Mouse (Mus musculus) spleen, embryonic (tissue): ENCODE results near the gene Adgrd1.
"Not testable (repeated sequence)": the region's sequence is repeated elsewhere in the genome, so short reads cannot be mapped to it uniquely, and the experiment has no call there.

Source experiments
- CTCF ChIA-PET: fragments of 350-600 bp; sonication (Branson Sonifier 250); formaldehyde crosslinking; loops from one replicate; lab custom pipeline; 2022; lab: Charles Lee

The Adgrd1 gene

DNA sequence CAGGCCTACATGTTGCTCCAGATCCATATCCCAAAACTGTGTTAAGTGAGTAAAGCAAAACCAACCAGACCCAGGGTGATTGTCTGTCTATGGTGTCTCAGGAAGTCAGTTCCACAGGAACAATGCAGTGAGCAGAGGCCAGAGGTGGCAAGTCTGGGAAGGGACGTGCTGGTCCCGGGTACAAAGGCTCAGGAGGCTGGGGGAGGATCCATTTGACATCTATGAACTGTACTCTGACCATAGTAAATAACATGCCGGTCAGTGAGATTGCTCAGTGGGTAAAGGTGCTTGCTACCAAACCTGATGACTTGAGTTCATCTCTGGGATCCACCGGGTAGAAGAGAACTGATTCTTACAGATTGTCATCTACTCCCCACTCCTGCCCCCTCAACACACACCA, 3.4 kb upstream of the Adgrd1 start:
- CTCF ChIA-PET, result no interaction called here

DNA sequence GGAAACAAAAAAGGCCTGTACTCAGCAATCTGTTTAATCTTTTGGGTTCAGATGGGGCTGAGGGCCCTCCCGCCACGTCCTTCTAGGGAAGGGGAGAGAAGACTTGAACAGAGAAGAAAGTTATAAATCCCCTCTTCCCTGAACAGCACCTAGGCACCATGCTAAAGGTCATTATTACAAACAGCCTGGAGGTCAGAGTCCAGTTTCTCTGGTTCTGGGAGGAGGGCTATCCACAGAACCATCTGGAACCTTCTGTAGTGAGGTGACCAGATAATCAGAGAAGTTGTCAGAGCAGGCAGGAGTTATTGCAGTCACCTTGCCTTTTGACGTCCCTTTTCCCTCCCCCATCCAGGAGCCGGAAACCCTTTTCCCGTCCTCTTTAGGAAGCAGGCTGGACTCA, 2.3 kb upstream of the Adgrd1 start:
- CTCF ChIA-PET, result no interaction called here

DNA sequence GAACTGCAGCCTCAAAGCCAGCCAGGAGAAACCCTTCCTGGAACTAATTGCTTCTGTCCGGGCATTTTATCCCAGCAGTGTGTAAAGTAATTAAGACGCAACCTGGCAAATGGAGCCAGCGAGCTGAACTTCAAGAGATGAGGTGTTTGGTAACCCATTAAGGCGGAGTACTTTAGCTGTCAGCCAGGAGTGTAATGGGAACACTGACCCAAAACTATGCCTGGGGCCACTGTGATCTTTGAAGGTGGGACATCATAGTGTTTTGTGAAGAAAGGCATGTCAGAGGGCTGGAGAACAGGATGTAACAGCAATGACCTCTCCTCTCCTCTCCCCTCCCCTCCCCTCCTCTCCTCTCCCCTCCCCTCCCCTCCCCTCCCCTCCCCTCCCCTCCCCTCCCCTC, 7.5 kb downstream of the Adgrd1 start:
- CTCF ChIA-PET, result no interaction called here

DNA sequence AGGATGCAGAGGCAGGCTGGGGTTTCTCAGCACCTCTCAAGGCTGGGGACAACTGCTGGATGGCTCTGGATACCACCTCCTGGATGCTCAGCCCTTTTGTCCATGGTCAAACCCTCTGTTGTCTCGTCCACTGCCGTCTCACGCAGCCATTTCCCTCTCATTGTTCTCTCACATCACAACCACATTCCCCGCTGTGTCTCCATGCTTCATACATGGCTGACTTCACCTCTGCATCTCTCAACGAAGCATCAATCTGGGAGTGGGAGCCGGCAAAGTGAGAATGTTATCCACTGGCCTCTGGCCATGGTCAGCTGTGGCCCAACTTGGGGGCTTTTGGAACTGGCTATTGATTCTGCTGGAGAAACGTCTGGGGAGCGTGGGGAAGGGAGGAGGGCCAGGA, 15.2 kb downstream of the Adgrd1 start:
- CTCF ChIA-PET, result no interaction called here

DNA sequence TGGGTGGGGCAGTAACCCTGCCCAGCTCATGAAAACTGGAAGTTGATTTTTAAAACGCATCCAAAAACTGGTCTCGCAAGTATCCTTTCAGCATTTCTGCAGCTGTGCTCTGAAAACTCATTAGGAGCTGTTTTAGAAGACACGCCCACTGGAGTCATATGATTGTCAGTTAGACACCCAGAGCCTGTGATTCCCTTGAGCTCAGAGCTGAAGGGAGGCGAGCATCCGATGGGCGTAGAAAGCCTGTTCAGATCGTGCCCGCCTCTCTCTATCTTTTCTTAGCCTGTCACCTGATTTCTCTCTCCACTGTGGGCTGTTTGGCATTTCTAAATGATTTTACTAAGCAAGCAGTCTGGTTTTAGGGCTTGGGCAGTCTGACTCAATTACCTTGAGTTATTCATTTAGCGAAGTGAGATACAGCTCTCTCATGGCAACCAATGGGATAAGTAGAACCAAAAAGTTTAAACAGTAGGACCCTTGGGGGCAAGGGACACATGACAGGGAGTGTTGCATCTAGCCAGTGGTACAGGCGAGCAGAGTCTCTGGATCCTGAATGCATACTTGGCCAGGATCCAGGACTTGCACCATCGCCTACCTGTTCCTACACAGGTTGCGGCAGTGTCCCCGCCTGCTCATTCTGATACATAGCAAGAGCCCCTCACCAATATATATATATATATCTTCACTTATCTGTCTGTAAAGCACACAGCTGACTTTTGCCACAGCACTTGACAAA, 17.4 kb downstream of the Adgrd1 start:
- CTCF ChIA-PET, result no interaction called here

DNA sequence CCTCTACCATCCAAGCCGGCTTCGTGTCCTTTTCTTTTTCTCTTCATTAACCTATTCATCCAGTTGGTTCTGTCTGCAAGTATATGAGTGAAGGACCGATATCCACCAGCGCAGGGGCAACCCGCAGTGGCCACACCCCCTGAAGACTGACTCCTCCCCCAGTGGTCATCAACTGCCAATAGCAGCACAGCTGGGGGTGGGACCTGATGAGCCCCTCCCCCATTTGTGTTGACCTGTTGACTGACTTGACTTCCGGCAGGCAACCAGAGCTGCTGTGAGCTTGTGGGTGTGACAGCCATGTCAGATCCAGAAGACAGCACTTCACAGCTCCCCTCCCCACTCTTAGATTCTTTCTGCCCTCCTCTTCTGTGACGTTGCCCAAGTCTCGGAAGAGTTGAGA, 19.7 kb downstream of the Adgrd1 start:
- CTCF ChIA-PET, result no interaction called here

DNA sequence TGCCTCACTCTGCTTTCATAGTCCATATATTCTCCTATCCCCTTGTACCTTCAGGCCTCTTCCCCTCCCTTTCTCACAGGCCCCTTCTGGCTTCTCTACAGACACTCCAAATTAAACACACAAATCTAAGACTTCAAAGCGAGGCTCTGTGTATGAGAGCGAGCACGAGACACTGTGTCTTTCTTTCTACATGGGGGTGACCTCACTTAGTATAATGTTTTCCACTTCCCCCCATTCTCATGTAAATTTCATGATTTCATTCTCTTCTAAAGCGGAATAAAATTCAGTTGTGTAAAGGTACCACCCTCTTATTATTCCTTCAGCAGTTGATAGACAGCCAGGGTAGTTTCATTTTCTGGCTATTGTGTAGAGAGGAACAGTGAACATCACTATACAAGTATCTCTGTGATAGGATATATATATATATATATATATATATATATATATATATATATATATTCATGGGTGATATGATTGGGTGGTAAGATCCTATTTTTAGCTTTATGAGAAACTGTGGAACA, 21.1 kb downstream of the Adgrd1 start:
- CTCF ChIA-PET, result no interaction called here

DNA sequence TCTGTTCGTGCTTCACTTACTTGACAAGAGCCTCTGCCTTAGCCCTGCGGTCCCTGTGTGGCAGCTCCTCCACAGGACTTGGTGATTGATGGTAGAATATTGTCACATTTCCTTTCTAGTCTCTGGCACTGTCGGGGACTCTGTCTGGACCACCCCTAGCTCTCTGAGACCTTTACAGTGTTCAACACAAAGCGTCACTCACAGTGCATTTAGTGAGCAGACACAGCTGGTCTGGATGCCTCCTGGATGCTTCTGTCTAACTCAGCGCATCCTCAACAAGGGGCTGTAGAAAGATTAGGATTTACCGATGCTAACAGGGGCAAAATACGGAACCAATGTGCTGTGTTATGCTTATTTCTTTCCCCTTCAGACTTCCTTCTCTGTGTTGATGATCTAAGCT, 22.0 kb downstream of the Adgrd1 start:
- CTCF ChIA-PET, result no interaction called here

DNA sequence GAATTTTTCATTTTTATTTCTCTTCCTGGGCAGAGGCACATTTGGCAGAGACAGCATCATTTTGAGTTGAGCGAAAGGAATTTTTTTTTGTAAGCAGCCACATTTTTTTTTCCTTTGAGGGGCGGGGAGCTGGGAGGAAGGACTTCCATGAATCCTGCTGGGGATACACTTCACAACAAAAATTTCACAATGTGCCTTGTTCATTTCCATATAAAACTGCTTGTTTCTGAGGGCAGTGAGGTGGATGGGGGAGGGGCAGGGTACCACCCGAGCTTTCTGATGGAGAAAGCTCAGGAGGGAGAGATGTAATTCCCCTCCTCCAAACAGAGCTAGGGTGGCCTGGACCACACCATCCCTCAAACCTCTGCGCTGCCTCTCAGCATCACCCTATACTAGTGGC, 22.6 kb downstream of the Adgrd1 start:
- CTCF ChIA-PET, result no interaction called here

DNA sequence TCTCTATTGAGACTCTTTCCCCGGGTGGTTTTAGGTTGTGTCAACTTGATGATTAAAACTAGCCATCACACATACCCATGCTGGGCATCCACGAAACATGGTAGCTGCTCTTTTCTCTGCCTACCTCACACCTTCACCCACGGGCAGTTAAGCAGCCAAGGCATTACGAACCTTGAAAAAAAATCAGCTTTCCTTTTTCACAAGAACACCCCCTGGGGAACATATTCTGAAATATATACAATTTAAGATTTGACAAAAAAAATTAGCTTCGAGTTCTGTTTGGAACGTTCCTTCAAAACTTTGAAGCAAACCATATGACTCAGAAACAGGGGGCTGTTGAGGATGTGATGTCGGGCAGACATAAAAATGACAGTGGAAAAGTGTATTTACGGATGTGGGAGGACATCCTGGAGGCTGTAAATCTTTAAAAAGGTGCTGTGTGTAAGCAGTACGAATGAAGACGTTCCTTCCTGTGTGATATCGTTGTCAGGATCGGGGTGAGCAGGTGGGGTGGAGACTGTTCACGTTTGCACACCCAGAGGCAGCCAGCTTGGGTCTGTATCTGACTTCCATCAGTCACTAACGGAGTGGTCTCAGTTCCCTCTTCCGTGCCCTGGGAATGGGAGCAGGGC, 25.2 kb downstream of the Adgrd1 start:
- CTCF ChIA-PET, result no interaction called here

DNA sequence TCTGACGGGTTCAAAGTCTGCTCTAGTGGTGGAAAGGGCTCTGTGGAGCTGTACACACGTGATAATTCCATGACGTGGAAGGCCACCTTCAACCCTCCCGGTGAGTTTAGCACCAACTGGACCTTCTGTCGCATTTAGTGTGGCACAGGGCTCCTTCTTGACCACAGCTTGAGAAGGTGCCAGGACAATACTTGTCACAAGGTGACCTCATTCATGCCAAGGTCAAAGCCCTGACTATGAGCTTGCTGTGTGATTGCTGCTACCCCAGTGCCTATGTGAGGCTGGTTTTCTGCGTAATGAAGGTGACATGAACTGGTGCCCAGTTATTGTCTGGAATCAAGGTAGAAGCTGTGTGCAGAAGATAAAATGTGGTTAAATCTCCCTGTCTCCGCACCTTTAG, 25.9 kb downstream of the Adgrd1 start:
- CTCF ChIA-PET, result no interaction called here

DNA sequence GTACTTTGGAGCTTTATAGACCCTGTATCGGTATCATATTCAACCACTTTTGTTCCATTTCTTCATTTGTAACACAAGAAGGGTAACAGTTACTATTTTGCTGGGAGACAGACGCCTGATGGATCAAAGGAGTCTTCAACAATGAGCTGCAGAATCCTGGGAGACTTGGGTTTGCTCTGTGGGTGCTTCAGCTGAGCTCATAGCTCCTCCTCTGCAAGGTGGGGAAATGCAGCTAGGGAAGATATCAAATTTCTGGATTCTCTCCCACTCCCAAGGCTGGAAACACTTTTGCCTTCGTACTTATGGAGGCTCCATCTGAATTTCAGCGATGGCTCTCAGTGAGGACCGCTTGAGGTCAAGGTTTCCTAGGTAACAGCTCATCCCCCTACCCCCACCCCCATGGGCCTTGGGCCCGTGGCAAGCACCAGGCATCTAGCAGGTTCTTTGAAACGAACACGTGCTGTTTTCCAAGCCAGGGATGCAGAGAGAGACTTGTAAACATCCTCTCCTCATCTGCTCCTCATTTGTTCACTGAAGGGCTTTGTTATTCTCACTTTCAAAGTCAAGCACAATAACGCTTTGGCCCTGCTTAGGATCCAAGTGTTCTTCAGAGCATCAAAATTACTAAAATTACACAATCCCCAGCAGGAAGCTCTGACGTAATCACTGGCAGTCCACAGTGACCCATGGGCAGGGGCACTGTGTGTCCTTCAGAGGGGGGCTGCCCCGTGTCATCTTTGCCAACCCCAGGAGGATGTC, 27.7 kb downstream of the Adgrd1 start:
- CTCF ChIA-PET, result no interaction called here

DNA sequence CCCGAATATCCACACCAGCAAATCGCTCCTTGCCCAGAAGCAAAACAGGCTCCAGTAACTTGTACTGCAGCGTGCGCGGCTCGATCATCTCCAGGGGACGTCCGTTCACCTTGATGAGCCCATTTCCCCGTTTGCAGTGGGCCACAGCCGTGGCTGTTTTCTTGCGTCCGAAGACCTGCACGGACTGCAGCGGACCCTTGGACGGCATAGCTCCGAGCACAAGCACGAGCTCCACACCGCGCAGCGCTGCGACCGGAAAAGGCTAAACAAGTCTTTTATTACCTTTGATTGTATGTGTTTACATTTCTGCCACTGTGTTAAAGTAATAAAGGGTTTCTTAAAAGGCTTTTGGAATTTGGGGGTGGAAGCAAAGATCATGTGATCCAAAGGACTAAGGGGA, 31.8 kb downstream of the Adgrd1 start:
- CTCF ChIA-PET, result not testable (repeated sequence)

DNA sequence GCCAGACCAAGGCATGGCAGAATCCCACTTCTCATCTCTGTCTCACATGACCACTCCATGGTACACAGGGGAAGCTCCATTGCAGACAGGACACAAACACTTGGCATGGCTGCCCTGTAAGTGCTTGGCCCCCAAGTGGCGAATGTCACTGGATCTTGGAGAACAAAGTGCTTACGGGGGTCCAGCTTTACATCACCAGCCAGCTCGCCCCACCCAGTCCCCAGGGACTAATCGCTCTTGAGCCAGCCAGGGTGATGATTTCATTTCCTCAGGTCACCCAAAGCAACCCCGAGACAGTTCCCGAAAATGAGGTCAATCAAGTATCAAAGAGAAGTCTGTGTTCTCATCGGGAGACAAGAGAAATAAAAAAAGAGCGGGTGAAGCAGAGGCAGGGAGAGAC, 33.8 kb downstream of the Adgrd1 start:
- CTCF ChIA-PET, result no interaction called here

DNA sequence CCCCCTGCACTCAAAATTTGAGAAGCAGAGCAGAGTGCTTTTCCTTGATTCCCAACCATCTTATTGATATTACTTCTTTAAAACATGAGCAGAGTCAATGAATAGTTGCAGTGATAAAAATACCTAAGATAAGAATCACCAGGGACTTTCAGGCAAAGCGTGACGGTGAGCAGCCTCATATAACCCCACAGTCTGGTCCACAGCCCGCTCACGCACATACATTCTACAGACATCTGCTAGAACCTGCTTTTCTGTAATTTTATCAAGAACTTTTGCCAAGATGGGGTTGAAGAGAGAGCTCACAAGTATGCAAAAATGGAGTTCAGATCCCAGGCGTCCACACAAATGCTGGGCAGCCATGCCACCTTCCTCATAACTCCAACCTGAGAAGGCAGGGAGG, 40.9 kb downstream of the Adgrd1 start:
- CTCF ChIA-PET, result interaction anchor here (0.6 kb wide), 1 partner anchor 1158 kb away, joined by 12 read pairs; no protein-coding TSS in a partner anchor

DNA sequence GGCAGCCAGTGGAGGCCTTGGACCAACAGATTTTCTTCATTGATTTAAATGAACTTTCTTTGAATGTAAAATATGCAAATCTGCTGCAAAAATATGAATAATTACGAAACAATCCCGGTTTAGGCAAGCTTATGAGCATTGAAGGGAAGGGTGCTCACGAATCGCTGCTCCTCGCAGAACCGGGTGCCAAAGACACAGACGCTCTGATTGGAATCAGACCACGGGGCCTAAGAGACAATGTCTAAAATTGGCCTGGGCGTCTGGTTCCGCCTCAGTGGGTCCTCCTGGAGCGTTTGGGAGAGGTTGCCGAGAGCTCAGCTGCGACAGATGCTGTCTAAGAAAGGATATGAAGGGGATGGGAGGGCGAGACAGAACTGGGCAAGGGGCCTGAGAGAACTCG, 42.0 kb downstream of the Adgrd1 start:
- CTCF ChIA-PET, result no interaction called here

DNA sequence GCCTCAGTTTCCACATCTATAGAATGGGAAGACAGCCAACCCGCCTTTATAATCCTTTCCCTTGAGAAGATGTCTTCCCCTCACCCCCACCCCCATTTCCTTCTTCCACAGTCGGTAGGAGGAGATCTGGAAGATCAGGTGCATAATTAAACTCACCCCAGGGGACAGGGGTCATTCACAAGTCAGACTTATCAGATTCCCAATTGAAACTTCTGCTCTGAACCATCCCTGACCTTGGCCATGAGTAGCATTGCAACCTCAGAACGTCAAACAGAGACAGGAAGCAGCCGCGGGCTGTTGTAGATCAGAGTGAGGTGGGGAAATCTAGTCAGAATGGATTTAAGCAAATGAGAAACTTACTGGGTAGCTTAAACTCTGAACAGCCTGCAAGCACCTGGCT, 46.3 kb downstream of the Adgrd1 start:
- CTCF ChIA-PET, result no interaction called here

DNA sequence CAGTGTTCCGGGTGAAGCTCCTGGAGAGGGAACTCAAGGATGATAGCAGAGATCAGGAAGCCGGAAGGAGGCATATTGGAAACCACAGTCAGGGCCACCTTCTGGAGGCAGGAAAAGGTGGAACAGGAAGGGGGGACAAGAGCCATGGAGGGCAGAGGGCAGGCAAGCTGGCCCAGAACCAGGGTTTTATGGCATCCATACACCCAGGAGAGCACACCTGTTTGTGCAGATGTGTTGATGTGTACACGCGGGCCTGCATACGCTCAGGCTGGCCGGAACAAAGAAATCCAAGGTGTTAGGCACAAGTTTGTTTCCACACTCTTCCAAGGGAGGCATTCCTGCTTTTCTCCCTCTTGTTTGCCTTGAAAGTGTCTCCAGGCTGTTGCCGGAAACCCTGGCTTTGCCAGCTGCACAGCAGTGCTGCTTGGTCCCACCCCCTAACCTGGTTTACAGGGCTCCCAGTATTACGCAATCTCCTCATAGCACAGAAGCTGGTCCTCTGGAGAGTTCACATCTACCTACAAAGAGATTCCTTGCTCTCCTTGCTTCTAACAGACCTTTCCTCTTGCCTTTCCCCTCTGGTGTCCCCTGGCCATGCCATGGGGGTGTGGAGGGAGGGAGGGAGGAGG, 48.9 kb downstream of the Adgrd1 start:
- CTCF ChIA-PET, result no interaction called here

DNA sequence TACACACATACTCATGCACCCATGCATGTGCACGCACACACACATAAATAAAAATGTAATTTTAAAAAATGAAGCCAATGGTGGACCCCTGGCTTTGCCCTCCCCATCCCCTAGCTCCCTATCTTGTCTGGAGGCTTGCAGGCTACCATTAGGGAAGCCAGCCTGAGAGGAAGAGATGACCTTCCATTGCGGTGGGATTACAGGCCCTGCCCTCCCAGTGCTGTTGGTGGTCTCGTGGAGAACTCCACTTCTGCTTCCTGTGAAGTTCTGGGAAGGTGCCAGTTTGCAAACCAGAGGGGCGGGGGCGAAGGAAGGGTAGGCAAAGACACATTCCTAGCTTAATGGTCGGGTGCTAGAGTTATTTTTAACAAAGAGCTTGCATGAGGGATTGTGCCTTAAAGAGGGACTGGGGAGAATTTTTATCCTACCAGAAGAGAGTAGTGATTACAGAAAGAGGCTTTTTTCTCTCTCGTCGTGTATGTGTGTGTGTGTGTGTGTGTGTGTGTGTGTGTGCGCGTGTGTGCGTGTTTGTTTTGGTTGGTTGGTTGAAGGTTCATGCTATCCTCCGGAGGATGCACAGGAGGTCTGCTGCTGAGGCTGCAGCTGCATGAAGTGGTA, 50.5 kb downstream of the Adgrd1 start:
- CTCF ChIA-PET, result no interaction called here

DNA sequence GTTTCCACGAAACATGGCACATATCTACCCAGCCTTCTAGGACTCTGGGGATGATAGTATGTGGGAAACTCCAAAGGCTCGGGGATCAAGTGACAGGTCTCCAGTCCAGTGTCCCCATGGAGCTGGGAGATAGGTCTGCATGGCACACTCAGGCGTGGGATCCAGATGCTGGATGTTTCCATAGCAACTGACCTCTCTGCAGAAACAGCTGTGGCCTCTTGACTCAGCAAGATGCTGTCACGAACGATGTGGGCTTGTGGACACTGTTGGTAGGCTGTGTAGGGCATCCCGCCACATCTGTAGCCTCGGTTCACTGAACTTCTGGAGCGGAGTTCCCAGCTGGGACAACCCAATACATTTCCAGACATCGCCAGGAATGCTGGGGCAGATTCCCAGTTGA, 51.9 kb downstream of the Adgrd1 start:
- CTCF ChIA-PET, result interaction anchor here (0.6 kb wide), 1 partner anchor 70 kb away, joined by 3 read pairs; no protein-coding TSS in a partner anchor

DNA sequence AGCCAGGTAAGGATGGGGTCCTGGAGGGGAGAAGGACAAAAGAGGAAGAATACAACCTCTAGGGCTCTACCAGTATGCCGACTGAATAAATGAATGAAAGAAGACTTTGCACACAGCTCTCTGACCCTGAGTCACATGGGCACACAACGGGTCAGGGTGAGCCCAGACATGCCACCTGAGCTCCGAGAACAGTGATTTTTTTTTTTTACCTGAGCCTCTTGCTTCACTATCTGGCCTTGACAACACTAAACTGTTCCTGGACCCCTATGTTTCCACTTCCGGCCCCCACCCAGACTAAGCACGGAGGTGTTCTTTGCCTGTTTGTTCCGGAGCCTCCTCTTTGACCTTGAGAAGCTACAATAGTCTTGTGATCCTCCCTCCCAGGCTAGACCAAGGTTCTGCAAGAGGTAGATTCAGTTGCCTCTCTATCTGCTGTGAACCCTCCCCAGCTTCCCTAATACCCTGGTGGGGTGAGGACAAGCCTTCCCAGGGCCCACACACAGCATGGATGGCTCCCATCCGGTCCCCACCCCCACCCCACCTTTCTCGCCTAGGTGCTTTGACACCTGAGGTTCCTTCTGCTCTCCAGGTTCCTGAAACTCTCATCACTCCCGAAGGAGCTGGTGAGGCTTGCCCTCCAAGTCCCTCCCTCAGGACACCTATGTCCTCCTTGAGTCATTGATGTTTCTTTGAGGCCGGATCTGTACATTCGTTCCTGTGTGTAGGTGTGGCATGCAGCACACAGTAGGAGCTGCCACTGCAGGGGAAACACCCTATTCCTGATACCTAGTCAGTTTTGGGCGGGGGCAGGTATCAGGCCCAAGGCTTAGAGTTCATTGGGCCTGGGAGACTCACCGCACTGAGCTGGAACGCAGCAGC, 58.7 kb downstream of the Adgrd1 start:
- CTCF ChIA-PET, result no interaction called here
